Mouse (Mus musculus): ENCODE results near the gene Cdkn1a.
"Not testable (repeated sequence)": the region's sequence is repeated elsewhere in the genome, so short reads cannot be mapped to it uniquely, and the experiment has no call there.

Cdkn1a gene

GRCm38 (mm10) chr17:29059581-29059980 lies 31.2 kb upstream of the Cdkn1a start:
- no peak for DNase-seq

GRCm38 (mm10) chr17:29060946-29061345 lies 29.8 kb upstream of the Cdkn1a start:
- DNase-seq, result no peak

GRCm38 (mm10) chr17:29062119-29063035 lies 28.4 kb upstream of the Cdkn1a start:
- DNase-seq, result no peak

- DNase-seq, result no peak
Measured at GRCm38 (mm10) chr17:29063121-29063987, 27.4 kb upstream of the Cdkn1a start.

GRCm38 (mm10) chr17:29063988-29064285 lies 26.8 kb upstream of the Cdkn1a start:
- DNase-seq, result no peak

GRCm38 (mm10) chr17:29065245-29065940 lies 25.4 kb upstream of the Cdkn1a start:
- no peak for DNase-seq

- DNase-seq, result no peak
Measured at GRCm38 (mm10) chr17:29065971-29066370, 24.8 kb upstream of the Cdkn1a start.

GRCm38 (mm10) chr17:29067416-29067815 lies 23.4 kb upstream of the Cdkn1a start:
- not testable (repeated sequence) for DNase-seq

GRCm38 (mm10) chr17:29067847-29068246 lies 22.9 kb upstream of the Cdkn1a start:
- DNase-seq, result no peak

GRCm38 (mm10) chr17:29069063-29069462 lies 21.7 kb upstream of the Cdkn1a start:
- DNase-seq, result no peak

- DNase-seq, result no peak
Measured at GRCm38 (mm10) chr17:29071820-29072219, 19.0 kb upstream of the Cdkn1a start.

- DNase-seq, result no peak
Measured at GRCm38 (mm10) chr17:29072701-29073307, 18.0 kb upstream of the Cdkn1a start.

- no peak for DNase-seq
Measured at GRCm38 (mm10) chr17:29073313-29073712, 17.5 kb upstream of the Cdkn1a start.

- DNase-seq, result no peak
Measured at GRCm38 (mm10) chr17:29074085-29074484, 16.7 kb upstream of the Cdkn1a start.

GRCm38 (mm10) chr17:29076235-29076634 lies 14.5 kb upstream of the Cdkn1a start:
- DNase-seq, result no peak

GRCm38 (mm10) chr17:29077786-29078509 lies 12.8 kb upstream of the Cdkn1a start:
- DNase-seq, result peak; percentile 61

- DNase-seq, result peak; percentile 85
Measured at GRCm38 (mm10) chr17:29078519-29079383, 12.0 kb upstream of the Cdkn1a start.

- DNase-seq, result no peak
Measured at GRCm38 (mm10) chr17:29080758-29081617, 9.8 kb upstream of the Cdkn1a start.

GRCm38 (mm10) chr17:29081618-29082381 lies 9.0 kb upstream of the Cdkn1a start:
- DNase-seq, result peak; percentile 48

Data from layer of hippocampus, adult 9-11 months (tissue).